Mouse (Mus musculus) left cerebral cortex, postnatal 10 days (tissue): Measurements from ENCODE around the gene Fnip1. TPM values are rescaled to one million over a fixed set of nuclear protein-coding genes. Genes with fewer than 3 reads are reported as not detected.
"Not testable (repeated sequence)": the region's sequence is repeated elsewhere in the genome, so short reads cannot be mapped to it uniquely, and the experiment has no call there.

Experiments used
- DNase-seq, 2 experiments: peaks; one replicate each; pipeline ENCODE4 v3.0.0; 2021 to 2022; ENCODE audit warnings: low spot score in 2 of 2, mixed read lengths in 1 of 2; ENCODE audit errors: extremely low spot score in 1 of 2
- intact Hi-C: fragments of 180-260 bp; cut with DNase I; formaldehyde crosslinking; loops from one replicate; pipeline ENCODE4 v1.15.1; 2025
- total RNA-seq, 2 experiments: library from RNA; stranded (reverse); gene quantifications; 2 replicates each; pipeline ENCODE4 v1.2.3; 2021

Gene Fnip1
- 10 to 100 TPM; 23.0 to 23.6 TPM for total RNA-seq

GRCm38 (mm10) chr11:54437823-54438337, at the start of gene Fnip1:
Gene Fnip1 (plus strand): TSS chr11:54438199.
- peak; percentile 95 to 97 for DNase-seq
- intact Hi-C loops, result no loop called here

DNA sequence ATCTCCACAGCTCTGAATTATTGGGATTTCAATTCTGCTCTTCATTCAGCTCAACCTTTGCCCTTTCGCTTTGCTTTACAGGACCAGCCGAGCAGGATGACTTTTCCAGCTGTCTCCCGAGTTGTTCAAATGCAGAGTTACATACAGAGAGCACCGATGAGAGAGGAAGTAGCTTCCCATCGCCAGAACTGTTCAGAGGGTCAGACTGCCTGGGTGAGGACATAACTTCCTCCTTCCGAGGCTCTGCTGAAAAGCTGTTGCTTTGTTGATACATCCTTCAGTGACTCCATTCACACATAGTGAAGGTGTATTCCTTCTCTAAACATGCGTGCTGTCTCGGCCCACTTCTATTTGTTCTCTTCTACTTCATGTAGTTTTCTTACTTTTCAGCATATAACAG, 47.6 kb upstream of the Fnip1 start:
- intact Hi-C loops, result no loop called here
- DNase-seq, result no peak

DNA sequence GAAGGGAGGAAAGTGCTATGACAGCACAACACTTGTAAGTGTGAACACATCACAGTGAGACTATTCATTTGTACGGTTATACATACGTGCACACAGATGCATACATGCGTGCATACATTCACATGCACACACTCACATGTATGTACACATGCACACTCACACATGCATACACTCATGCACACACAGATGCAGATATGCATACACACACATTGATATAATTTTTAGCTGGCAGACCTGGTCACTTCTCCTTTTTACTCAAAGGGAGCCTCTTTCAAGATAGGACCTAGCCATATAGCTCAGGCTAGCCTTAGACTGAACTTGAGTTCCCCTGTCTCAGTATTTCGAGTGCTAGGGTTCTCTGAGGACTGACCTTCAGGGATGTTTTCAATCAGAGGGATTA, 46.7 kb upstream of the Fnip1 start:
- no peak for DNase-seq
- intact Hi-C loops, result no loop called here

GRCm38 (mm10) chr11:54396686-54397085, 41.3 kb upstream of the Fnip1 start:
- intact Hi-C loops, result no loop called here

GRCm38 (mm10) chr11:54398058-54398457, 39.9 kb upstream of the Fnip1 start:
- intact Hi-C loops, result no loop called here
- no peak for DNase-seq

More at GRCm38 (mm10) chr11:54396686-54397085, 41.3 kb upstream of the Fnip1 start:
- no peak for DNase-seq

DNA sequence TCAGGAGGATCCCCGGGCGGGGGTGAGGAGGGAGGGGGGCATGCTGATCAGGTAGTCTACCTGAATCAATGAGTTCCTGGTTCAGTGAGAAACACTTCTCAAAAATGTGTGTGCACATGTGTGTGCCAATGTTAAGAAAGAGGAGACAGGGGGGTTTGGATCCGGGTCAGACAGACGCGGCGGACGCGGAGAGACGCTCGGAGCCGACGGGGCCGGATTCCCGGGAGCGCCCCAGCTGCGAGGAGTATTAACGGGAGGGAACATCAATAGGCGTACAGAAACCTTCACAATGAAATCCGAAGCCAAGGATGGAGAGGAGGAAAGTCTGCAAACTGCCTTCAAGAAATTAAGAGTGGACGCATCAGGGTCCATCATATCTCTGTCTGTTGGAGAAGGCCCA, 37.2 kb upstream of the Fnip1 start:
- DNase-seq, intact Hi-C loops: not testable (repeated sequence)

DNA sequence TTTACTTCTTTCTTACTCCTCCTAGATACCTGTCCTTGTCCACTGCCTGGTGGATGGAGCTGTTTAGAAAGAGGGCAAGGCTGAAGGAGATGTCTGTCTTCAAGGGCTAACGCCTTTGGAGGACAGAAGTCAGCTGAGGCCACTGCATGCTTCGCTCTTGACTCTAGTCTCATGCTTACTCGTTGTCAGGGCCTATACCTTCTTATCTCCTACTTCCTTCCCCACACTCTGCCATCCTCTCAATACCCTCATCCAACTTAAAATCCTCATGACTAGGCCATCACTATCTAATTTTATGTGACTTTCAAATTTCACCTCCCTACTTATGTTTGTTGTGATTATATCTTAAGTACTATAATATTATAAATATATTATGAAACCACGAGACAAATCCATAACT, 33.1 kb upstream of the Fnip1 start:
- no peak for DNase-seq
- intact Hi-C loops, result no loop called here

- intact Hi-C loops, result no loop called here
- no peak for DNase-seq
Observed at GRCm38 (mm10) chr11:54406930-54407546, 31.0 kb upstream of the Fnip1 start.

GRCm38 (mm10) chr11:54410612-54411011, 27.4 kb upstream of the Fnip1 start:
- no peak for DNase-seq
- intact Hi-C loops, result no loop called here

DNA sequence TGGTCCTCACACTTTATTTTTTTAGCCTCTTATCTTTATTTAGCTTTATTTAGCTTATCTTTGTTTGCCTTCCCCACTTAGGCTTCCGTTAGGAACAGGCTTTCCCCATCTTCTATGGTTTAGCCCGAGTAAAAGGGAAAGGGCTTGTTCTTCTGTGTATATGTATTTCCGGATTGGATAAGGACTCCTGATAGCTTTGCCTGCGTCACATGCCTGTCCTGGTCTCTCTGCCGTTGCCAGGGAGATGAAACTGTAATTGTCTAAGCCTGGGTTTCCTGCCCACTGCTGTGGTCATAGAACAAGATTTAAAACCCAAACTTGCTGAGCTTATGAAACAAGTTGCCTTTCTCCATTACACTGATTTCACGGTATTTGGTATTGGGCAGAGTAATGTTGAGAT, 25.0 kb upstream of the Fnip1 start:
- intact Hi-C loops, result no loop called here
- DNase-seq, result peak in 1 of 2 experiments; percentile 13

DNA sequence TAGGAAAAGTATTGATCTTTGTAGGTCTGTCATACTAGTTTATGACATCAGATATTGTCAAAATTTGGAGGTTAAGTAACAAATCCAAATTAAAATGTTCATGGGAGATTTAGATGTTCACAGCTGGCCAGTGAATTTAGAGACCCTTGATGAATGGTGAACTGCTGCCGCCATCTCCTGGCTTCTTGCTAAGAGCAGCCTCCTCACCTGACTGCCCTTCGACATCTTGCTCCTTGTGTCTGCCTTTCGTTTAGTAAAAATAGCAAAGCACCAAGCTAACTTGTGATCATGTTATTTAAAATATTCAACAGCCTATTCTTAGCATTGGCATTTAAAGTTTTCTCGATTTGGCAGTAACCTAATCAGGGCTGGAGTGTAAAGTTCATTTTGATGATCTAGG, 15.0 kb upstream of the Fnip1 start:
- DNase-seq, result no peak
- intact Hi-C loops, result no loop called here

- DNase-seq, result no peak
- intact Hi-C loops, result no loop called here
Observed at GRCm38 (mm10) chr11:54426267-54426666, 11.7 kb upstream of the Fnip1 start.

DNA sequence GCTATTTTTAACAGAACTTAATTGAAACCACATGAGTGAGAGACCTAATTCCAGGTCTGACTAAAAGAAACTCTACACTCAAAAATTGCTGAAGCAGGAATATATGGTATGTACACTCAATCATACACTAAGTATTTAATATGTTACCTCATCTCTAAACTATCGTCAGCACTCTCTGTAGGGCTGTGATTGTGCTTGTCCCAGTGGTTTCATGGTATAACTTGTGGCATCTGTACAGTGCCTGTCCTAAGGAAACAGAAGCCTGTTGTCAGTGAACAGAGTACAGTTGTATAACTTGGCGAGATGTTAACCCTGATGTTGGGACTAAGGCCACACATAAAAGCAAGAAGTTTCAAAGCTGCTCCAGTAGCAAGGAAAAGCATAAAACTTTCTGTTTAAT, 10.9 kb upstream of the Fnip1 start:
- intact Hi-C loops, result no loop called here
- DNase-seq, result no peak

- intact Hi-C loops, result no loop called here
Observed at GRCm38 (mm10) chr11:54427695-54428352, 10.2 kb upstream of the Fnip1 start.

GRCm38 (mm10) chr11:54429224-54429623, 8.8 kb upstream of the Fnip1 start:
- no peak for DNase-seq

More at GRCm38 (mm10) chr11:54427695-54428352, 10.2 kb upstream of the Fnip1 start:
- no peak for DNase-seq

DNA sequence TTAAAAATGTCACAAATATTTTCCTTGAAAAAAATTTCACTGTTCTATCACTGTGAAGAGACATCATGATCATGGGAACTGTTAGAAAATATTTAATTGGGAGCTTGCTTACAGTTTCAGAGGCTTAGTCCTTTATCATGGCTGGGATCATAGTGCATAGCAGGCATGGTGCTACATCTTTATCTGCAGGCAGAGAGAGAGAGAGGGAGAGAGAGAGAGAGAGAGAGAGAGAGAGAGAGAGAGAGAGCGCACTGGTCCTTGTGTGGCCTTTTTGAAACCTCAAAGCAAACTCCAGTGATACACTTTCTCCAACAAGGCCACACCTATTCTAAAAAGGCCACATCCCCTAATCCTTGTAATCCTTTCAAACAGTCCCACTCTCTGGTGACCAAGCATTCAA, 2.2 kb upstream of the Fnip1 start:
- DNase-seq, result no peak
- intact Hi-C loops, result no loop called here

More at GRCm38 (mm10) chr11:54429224-54429623, 8.8 kb upstream of the Fnip1 start:
- intact Hi-C loops, result no loop called here

GRCm38 (mm10) chr11:54437310-54437822, 633 bp upstream of the Fnip1 start:
- DNase-seq, result no peak
- intact Hi-C loops, result no loop called here

GRCm38 (mm10) chr11:54438366-54438781, 375 bp downstream of the Fnip1 start:
- intact Hi-C loops, result no loop called here
- peak; percentile 25 to 74 for DNase-seq

DNA sequence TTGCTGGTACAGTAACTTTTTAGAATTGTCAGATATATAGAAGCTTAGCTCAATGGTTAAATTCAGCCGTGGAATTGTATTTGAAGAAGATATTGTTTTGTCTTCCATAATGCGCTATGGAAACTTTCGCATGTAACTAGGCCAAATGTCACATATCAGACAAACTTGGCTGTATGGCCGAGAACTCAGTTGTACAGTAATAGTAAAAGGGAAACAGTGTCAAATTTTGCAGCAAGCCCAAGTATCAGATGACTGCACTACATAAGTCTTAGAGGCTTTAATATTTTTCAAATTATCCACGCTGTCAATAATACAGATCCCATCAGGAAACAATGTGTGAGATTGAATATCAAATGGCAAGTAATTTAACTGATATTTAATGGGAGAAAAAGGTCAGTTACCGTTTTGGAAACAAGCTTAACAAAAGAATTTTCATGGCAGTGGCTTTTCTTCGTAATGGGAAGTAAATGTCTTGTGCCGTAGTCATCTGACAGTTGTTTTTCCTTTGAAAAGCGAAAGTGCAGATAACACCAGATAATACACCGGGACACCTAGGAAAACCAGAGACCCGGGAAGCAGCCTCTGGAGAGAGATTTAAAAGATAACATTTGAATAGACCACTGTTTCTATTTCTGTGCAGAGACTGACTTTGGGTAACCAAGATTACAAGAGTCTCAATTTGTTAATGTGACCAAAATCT, 1.1 kb downstream of the Fnip1 start:
- DNase-seq, result no peak
- intact Hi-C loops, result no loop called here

GRCm38 (mm10) chr11:54439691-54440029, 1.7 kb downstream of the Fnip1 start:
- intact Hi-C loops, result loop anchor here (5.0 kb wide), 1 partner anchor 83 kb away; the partner anchor contains the start of gene Rapgef6

More at GRCm38 (mm10) chr11:54439691-54440029, 1.7 kb downstream of the Fnip1 start:
- no peak for DNase-seq
